Mouse (Mus musculus) testis, adult 2 months (tissue): ENCODE results near the gene Fbxo31.

Experiments
- CTCF ChIP-seq: fragments of 200-500 bp; IDR thresholded peaks from 2 replicates; pipeline ENCODE4 v1.5.1; 2012; ENCODE audit warnings: low read depth, mild to moderate bottlenecking, inconsistent platforms, low read length, moderate library complexity; ENCODE audit not compliant: control insufficient read depth, insufficient read depth, insufficient replicate concordance
- POLR2A ChIP-seq: fragments of 200-500 bp; IDR thresholded peaks from 2 replicates; pipeline ENCODE4 v1.6.1; 2012; ENCODE audit warnings: low read depth, mild to moderate bottlenecking, inconsistent platforms, low read length, moderate library complexity; ENCODE audit not compliant: control insufficient read depth

DNA sequence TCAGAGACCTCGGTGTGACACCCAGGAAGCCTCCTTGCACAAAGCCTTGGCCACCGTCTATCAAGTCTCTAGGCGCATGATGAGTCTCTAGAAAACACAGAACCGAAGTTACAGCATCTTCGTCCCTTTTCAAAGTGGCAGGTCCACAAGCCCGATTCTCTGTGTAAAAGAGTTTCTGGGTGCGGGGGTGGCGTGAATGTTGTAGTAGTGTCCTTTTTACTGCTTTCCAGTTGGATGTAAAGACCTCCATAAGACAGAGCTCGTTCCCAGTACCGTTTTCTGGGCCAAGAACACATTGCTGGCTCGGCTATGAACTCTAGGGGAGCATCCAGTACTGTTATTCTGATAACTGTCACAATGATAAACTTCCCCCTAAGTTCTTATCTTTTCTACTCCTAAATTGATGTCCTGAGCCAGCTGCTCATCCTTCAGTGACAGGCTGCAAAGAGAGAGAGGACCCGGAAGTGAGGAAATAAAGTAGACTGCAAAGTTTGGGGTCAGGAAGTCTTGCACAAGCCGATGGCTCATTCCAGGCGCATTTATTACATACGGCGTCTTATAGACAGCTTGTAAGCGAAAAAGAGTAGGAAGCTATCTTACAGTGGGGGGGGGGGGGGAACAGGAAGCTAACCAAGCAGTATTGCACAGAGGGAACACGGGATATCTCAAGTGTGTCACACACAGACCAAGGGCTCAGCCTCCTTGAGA lies 53.3 kb downstream of the Fbxo31 start:
- TF ChIP-seq CTCF = no peak
- TF ChIP-seq POLR2A = no peak
